Mouse (Mus musculus): ENCODE data around the gene Omp.

DNA sequence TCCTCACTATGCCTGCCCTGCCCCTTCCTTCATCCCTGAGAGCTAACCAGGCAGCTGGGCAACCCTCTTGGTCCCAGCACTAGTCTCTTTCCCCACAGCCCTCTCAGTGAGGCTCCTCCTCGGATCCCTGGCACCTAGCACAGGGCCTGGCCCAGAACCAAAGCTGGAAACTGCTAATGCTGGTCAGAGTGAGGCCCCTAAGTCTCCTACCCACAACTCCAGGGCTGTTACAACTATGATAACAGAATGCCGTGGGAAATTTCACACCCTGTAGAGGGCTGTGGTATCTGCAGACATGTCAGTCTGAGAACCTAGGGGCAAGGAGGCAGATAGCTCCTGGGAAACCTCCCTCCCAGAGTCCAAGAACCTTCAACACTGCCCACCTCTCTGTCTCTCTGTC is 4.7 kb downstream of the Omp start:
- TF ChIP-seq CTCF (IDR thresholded peaks at IDR 0.05; ENCODE audit: insufficient read depth, low read length), result no peak
- no peak for TF ChIP-seq POLR2A (IDR thresholded peaks at IDR 0.05; ENCODE audit: borderline replicate concordance, extremely low read depth, low read depth, low read length)

Measured in lung, adult 2 months (tissue).